Mouse (Mus musculus): ENCODE results near the gene Ntrk1.
"Not testable (repeated sequence)": the region's sequence is repeated elsewhere in the genome, so short reads cannot be mapped to it uniquely, and the experiment has no call there.

Gene Ntrk1

DNA sequence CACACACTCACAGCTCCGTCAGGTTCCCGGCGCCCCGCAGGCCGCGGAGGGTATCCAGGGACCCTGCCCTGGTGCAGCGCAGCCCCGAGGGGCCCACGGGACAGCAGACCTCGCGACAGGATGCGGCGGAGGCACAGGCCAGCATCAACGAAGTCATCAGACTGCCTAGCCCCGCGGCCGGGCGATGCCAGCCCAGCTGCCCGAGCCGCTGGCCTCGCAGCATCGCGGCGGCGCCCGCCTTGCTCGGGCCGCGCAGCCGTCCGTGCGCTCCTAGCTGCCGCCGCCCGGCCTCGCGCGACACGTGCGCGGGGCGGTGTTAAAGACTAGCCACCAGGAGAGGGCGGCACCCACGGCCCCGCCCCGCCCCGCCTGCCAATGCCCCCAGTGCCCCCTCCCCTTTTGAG lies at the start of gene Ntrk1:
TSS of gene Ntrk1 (minus strand) at position 241 of the 404 bp plus-strand sequence.
- DNase-seq (ENCODE audit: extremely low read depth, low read depth, low spot score) = no peak

DNA sequence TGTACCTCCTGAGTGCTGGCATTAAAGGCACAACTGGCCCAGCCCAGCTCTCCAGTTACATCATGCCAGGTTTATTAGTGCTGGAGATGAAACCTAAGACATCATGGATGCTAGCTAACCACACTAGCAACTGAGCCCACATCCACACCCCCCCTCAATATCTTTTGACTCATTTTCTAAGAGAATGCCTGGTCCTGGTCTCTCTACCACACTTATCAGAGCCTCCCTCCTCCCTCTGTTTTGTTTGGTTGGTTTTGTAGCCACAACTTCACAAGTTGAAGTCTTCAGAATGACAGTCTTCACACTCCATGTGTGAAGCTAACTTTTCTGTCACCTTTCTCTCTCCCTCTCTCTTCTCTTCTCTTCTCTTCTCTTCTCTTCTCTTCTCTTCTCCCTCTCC lies 45.9 kb upstream of the Ntrk1 start:
- no peak for DNase-seq (ENCODE audit: extremely low read depth, low read depth, low spot score)

DNA sequence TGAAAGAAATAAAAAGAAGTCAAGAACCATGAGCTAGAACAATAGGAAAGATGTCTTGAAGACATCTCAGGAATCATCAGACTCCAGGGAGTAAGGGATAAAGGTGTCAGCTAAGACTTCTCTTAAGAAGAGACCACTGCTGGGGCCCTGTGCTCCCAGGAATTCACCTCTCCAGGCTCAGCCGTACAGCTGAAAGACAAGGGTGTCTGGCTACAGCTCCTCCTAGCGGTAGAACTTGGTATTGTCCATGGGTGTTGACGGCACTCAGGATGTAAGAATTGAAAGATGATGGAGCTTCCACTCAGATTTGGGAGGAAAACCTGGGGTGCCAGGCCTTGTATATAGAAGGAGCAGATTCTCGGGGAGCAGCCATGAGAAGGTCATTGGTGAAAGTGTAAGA lies 43.7 kb upstream of the Ntrk1 start:
- no peak for DNase-seq (ENCODE audit: extremely low read depth, low read depth, low spot score)

- no peak for DNase-seq (ENCODE audit: extremely low read depth, low read depth, low spot score)
Observed at GRCm38 (mm10) chr3:87833482-87833881, 38.5 kb upstream of the Ntrk1 start.

DNA sequence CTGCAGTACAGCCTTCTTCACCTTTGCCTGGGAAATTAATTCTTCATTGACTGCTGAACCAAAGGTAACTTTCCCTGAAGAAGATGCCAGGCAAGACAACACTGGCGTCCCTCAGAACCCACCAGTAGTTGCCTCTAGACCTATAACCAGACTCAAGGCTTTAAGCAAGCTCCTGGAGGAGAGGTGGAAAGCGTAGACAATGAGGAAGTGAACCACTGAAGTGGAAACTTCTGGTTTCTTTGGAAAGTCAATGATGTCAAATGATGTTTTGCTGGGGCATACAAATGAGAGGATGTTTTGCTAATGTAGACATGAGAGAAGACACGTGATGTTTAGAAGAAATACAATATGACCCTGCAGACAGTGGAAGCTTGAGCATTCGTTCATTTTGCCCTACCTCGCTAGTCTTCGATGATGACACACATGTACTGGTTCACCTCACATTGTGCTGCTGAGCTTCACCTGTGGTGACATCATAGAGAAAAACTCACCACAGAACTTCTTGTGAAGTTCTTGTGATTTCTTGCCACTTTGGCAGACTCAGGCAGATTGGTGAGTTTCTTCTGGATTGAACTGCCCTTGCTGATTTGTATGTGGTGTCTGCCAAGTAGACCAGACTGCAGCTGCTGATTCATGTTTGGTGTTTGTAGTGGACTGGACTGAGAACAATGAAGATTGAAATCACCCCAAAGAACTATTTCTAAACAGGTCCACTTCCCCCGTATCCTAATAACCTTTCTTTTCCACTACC lies 37.3 kb upstream of the Ntrk1 start:
- DNase-seq (ENCODE audit: extremely low read depth, low read depth, low spot score) = no peak

DNA sequence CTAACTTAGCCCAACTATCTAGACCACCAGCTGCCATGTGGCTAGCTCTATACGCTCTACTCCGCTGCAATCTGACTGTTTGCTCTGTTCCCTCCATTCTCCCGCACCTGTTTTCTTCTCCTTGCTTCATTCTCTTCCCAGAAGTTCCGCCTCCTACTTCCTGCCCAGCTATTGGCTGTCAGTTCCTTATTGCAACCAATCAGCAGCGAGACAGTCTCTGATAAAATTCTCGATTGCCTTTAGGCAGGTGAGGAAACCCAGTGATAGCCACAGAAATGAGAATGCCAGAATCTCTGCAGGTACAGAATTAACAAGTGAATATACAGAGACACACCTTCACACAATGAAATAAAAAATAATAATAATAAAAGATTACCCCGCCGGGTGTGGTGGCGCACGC lies 34.1 kb upstream of the Ntrk1 start:
- DNase-seq (ENCODE audit: extremely low read depth, low read depth, low spot score) = no peak

DNA sequence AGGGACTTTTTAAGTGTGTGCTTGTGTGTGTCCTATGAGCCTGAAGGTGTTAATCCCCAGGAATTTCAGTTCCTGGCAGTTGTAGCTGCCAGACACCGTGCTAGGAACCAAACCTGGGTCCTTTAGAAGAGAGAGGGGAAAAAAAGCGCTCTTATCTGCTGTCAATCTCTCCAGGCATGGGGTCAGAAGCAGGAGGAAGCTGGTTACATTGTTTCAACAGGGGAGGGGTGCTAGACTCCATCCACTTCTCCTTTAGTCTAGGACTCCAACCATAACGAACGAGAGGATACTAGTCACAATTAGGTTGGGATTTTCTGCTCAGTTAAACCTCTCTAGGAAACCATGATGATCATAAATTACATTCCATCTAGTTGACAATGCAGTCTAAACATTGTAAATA lies 33.5 kb upstream of the Ntrk1 start:
- DNase-seq (ENCODE audit: extremely low read depth, low read depth, low spot score) = no peak

- DNase-seq (ENCODE audit: extremely low read depth, low read depth, low spot score) = not testable (repeated sequence)
Observed at GRCm38 (mm10) chr3:87824206-87824605, 29.2 kb upstream of the Ntrk1 start, which contains the start of gene Pear1. TSS of gene Pear1 (minus strand) at chr3:87824306.

DNA sequence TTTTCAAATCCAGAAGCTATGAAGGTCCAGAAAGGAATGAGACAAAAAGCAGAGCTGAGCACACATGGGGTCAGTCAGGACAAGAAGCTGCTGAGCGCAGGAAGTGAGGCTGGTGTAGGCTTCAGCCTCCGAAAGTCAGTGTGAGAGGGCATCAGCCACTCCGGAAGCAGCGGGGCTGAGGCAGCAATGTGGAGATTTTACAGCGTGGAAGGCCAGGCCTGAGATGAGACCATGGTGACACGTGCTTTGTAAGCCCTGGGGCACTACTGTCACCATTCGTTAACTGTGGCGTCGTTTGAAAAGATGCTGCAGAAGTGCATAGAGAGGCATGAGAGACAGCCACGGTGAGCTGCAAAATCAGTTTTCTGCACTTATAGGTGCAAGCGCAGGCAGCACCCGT lies 23.3 kb upstream of the Ntrk1 start:
- no peak for DNase-seq (ENCODE audit: extremely low read depth, low read depth, low spot score)

GRCm38 (mm10) chr3:87816646-87817093 lies 21.7 kb upstream of the Ntrk1 start:
- no peak for DNase-seq (ENCODE audit: extremely low read depth, low read depth, low spot score)

GRCm38 (mm10) chr3:87816166-87816565 lies 21.2 kb upstream of the Ntrk1 start:
- no peak for DNase-seq (ENCODE audit: extremely low read depth, low read depth, low spot score)

DNA sequence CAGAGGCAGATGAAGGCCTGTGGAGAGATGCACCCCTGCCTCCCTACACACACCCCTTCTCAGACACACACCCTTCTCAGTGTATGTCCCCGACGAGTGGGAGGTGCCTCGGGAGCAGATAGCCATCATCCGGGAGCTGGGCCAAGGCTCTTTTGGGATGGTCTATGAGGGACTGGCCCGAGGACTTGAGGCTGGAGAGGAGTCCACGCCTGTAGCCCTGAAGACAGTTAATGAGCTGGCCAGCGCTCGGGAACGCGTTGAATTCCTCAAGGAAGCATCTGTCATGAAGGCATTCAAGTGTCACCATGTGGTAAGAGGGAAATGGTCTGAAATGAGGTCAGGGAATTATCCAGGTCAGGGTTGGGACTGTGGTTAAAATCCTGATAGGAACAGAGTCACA lies 17.9 kb upstream of the Ntrk1 start:
- no peak for DNase-seq (ENCODE audit: extremely low read depth, low read depth, low spot score)

GRCm38 (mm10) chr3:87812413-87812812 lies 17.5 kb upstream of the Ntrk1 start:
- no peak for DNase-seq (ENCODE audit: extremely low read depth, low read depth, low spot score)

- no peak for DNase-seq (ENCODE audit: extremely low read depth, low read depth, low spot score)
Observed at GRCm38 (mm10) chr3:87811297-87811696, 16.3 kb upstream of the Ntrk1 start.

- DNase-seq (ENCODE audit: extremely low read depth, low read depth, low spot score) = no peak
Observed at GRCm38 (mm10) chr3:87809322-87809962, 14.5 kb upstream of the Ntrk1 start.

DNA sequence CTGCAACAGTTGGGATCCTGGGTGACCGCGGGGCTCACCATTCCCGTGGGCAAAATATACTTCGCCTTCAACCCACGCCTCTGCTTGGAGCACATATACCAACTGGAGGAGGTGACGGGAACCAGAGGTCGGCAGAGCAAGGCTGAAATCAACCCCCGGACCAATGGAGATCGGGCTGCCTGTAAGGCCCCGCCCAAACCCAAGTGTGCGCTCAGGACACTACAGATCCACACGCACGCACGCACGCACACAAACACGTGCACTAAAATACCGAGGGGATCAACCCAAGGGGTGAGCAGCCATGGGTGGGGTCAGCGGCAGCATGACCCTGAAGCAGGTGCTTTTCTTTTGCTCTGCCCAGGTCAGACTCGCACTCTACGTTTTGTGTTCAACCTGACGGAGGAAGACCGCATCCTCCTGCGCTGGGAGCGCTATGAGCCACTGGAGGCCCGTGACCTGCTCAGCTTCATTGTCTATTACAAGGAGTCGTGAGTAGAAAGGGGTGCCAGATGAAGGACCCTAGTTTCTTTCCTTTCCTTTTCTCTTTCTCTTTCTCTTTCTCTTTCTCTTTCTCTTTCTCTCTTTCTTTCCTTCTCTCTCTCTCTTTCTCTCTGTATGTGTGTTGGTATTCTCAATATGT lies 9.2 kb upstream of the Ntrk1 start:
- DNase-seq (ENCODE audit: extremely low read depth, low read depth, low spot score) = no peak

DNA sequence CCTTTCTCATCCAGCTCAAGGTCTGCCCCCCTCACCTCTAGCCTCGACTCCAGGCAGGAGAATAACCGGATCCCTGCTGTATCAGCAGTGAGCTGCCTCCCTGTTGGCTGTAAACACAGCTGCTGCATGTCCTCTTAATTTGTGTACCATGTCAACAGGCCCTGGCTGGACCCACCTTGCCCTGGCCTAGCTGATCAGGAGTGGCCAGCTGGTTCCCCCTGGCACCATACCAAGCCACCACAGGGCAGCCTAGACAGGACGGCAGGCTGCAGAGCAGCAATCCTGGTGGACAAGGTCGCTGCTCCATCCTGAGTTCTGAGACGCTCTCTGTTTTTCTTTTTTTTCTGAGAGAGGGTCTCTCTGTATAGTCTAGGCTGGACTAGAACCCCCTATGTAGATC lies 6.7 kb upstream of the Ntrk1 start:
- no peak for DNase-seq (ENCODE audit: extremely low read depth, low read depth, low spot score)

DNA sequence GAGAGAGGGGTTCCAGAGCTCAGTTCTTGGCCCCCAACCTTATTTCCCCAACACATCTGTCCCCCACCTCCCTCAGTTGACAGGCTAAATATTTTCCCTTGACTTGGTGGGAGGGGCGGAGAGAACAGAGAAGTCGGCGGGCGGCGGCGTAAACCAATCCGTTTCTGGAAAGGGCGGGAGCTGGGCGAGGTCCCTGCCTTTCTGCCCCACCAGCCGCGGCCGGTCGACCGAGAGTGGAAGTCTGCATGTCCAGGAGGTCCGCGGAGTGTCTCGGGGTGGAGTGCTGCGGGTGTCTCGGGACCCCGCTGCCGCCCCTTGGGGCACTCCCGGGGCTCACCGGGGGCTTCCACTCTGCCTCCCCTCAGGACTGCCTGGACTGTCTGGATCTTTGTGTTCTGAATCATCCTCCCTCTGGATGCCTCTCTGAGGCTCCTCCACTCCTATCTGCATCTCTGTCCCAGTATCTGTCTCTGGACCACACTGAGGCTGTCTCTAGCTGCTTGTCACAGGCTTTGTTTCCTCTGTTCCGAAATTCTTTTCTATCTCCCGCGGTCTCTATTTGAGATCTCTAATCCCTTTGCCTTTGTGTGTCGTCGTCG lies 1.9 kb upstream of the Ntrk1 start, which contains the start of gene Insrr:
TSS of gene Insrr (plus strand) at position 216 of the 599 bp plus-strand sequence.
- DNase-seq (ENCODE audit: extremely low read depth, low read depth, low spot score) = no peak

DNA sequence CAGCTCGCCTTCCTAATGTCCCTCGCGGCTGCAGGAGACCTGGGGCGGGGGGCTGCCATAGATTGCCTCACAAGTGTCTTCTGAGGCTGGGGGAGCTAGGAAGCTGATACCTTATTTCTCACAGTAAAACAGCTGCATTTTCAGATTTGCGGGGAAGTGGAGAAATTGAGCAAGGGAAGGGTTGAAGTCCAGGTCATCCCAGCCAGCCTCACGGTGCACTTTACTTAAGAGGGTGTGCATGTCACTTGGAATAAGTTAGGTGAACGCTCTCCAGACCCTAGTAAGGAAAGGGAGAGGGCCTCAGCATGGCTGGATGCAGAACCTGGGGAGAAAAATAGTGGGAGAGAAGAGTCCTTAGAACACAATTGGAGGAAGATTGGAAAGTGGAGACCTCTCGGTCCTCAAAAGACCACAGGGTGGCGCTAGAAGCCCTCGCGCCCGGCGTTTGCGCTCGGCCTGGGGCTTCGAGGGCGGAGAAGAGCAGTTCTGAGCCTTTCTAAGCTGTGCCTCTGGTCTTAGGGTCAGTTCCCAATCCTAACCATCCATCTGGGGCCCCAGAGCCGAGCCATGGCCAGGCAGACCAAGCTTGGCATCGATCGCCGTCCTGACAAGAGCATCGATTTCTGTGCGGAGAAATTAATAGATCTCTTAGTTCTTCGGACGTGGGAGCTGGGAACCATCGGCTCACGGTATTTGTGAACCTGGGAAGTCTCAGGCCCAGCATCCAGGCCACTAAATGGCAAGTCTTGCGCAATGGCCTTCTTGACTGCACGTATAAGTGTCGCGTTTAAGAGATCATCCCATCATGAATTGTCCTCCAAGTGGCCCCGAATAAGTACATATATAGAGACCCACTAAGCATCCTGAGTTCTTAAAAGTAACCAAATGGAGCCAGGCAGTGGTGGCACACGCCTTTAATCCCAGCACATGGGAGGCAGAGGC lies 645 bp upstream of the Ntrk1 start:
- DNase-seq (ENCODE audit: extremely low read depth, low read depth, low spot score) = no peak

- no peak for DNase-seq (ENCODE audit: extremely low read depth, low read depth, low spot score)
Observed at GRCm38 (mm10) chr3:87789768-87790167, 5.2 kb downstream of the Ntrk1 start.

Data from fat pad, adult 2 months (tissue).